Mouse (Mus musculus) cerebellum, adult 11 months (tissue): Measurements from ENCODE around the gene Epb41l3.

ENCODE experiments used
- DNase-seq: peaks from one replicate; pipeline ENCODE4 v3.0.0; 2022

Gene Epb41l3

GRCm38 (mm10) chr17:69192863-69193493 is 117.5 kb downstream of the Epb41l3 start:
- DNase-seq, result no peak

GRCm38 (mm10) chr17:69194599-69194998 is 119.1 kb downstream of the Epb41l3 start:
- no peak for DNase-seq

GRCm38 (mm10) chr17:69195758-69196157 is 120.3 kb downstream of the Epb41l3 start:
- DNase-seq, result no peak

- no peak for DNase-seq
Measured at GRCm38 (mm10) chr17:69196656-69197055, 121.2 kb downstream of the Epb41l3 start.

- DNase-seq, result no peak
Measured at GRCm38 (mm10) chr17:69198805-69199204, 123.3 kb downstream of the Epb41l3 start.

GRCm38 (mm10) chr17:69199827-69200226 is 124.3 kb downstream of the Epb41l3 start:
- no peak for DNase-seq

GRCm38 (mm10) chr17:69200936-69201335 is 125.5 kb downstream of the Epb41l3 start:
- no peak for DNase-seq

- no peak for DNase-seq
Measured at GRCm38 (mm10) chr17:69205282-69205999, 130.0 kb downstream of the Epb41l3 start.

GRCm38 (mm10) chr17:69207562-69208312 is 132.3 kb downstream of the Epb41l3 start:
- DNase-seq, result no peak

- no peak for DNase-seq
Measured at GRCm38 (mm10) chr17:69211065-69211464, 135.6 kb downstream of the Epb41l3 start.

GRCm38 (mm10) chr17:69216120-69216519 is 140.6 kb downstream of the Epb41l3 start:
- no peak for DNase-seq

GRCm38 (mm10) chr17:69220849-69221248 is 145.4 kb downstream of the Epb41l3 start:
- DNase-seq, result no peak

- DNase-seq, result no peak
Measured at GRCm38 (mm10) chr17:69221377-69221776, 145.9 kb downstream of the Epb41l3 start.

GRCm38 (mm10) chr17:69221966-69222692 is 146.6 kb downstream of the Epb41l3 start:
- DNase-seq, result no peak

GRCm38 (mm10) chr17:69225996-69226395 is 150.5 kb downstream of the Epb41l3 start:
- no peak for DNase-seq

- DNase-seq, result no peak
Measured at GRCm38 (mm10) chr17:69227426-69228014, 152.0 kb downstream of the Epb41l3 start.

GRCm38 (mm10) chr17:69229451-69229850 is 154.0 kb downstream of the Epb41l3 start:
- no peak for DNase-seq

GRCm38 (mm10) chr17:69230131-69230621 is 154.7 kb downstream of the Epb41l3 start:
- no peak for DNase-seq

GRCm38 (mm10) chr17:69231360-69231759 is 155.9 kb downstream of the Epb41l3 start:
- DNase-seq, result no peak

- no peak for DNase-seq
Measured at GRCm38 (mm10) chr17:69237172-69237571, 161.7 kb downstream of the Epb41l3 start.

GRCm38 (mm10) chr17:69238810-69239373 is 163.4 kb downstream of the Epb41l3 start:
- no peak for DNase-seq

- DNase-seq, result no peak
Measured at GRCm38 (mm10) chr17:69239423-69239822, 163.9 kb downstream of the Epb41l3 start.
